Mouse (Mus musculus): Measurements from ENCODE around the gene Myo9a. TPM values are rescaled to one million over a fixed set of nuclear protein-coding genes. Genes with fewer than 3 reads are reported as not detected.

Myo9a gene
- total and polyA plus RNA-seq, 2 experiments from 2014 or later: 16.5 to 38.3 TPM

GRCm38 (mm10) chr9:59949511-59949910 is 198.8 kb downstream of the Myo9a start:
- ATAC-seq (ENCODE audit: low FRiP score): no peak
- no peak overlapping the region for H3K9ac ChIP-seq (replicated peaks; ENCODE audit: low read length, poor library complexity, severe bottlenecking)
- no peaks in the 10 kb centered on the region for H3K36me3 ChIP-seq (ENCODE audit: insufficient read depth, low read length)
- 83% methylated on average over 6 of the region's 6 CpGs for WGBS
- H3K4me1 ChIP-seq (ENCODE audit: insufficient read depth, low read length): no peaks in the 10 kb centered on the region
- DNase-seq (ENCODE audit: low spot score): no peak
- no peaks in the 10 kb centered on the region for H3K9me3 ChIP-seq (ENCODE audit: low read length)
- no peak for TF ChIP-seq CTCF (IDR thresholded peaks at IDR 0.05)
- no peak overlapping the region for H3K4me3 ChIP-seq (ENCODE audit: low read depth, low read length)
- no peak overlapping the region for H3K27ac ChIP-seq (ENCODE audit: low read depth, low read length)
- no peak overlapping the region for H3K4me2 ChIP-seq (ENCODE audit: low read depth, low read length, poor library complexity, severe bottlenecking)
- no peaks in the 10 kb centered on the region for H3K27me3 ChIP-seq (ENCODE audit: insufficient read depth, low read length)

- Histone ChIP-seq H3K4me2 (ENCODE audit: low read depth, low read length, poor library complexity, severe bottlenecking) (no peak overlapping the region), H3K4me1 (ENCODE audit: insufficient read depth, low read length) (no peaks in the 10 kb centered on the region), H3K9me3 (ENCODE audit: low read length) (no peaks in the 10 kb centered on the region), H3K27ac (ENCODE audit: low read depth, low read length) (no peak overlapping the region), H3K4me3 (ENCODE audit: low read depth, low read length) (no peak overlapping the region), H3K36me3 (ENCODE audit: insufficient read depth, low read length) (no peaks in the 10 kb centered on the region), H3K9ac (replicated peaks; ENCODE audit: low read length, poor library complexity, severe bottlenecking) (no peak overlapping the region), H3K27me3 (ENCODE audit: insufficient read depth, low read length) (no peaks in the 10 kb centered on the region)
- DNase-seq (ENCODE audit: low spot score) (no peak), ATAC-seq (ENCODE audit: low FRiP score) (no peak)
- no peak for TF ChIP-seq CTCF (IDR thresholded peaks at IDR 0.05)
- WGBS: 83% methylated on average over 5 of the region's 5 CpGs
Measured at GRCm38 (mm10) chr9:59949981-59950380, 199.3 kb downstream of the Myo9a start.

DNA sequence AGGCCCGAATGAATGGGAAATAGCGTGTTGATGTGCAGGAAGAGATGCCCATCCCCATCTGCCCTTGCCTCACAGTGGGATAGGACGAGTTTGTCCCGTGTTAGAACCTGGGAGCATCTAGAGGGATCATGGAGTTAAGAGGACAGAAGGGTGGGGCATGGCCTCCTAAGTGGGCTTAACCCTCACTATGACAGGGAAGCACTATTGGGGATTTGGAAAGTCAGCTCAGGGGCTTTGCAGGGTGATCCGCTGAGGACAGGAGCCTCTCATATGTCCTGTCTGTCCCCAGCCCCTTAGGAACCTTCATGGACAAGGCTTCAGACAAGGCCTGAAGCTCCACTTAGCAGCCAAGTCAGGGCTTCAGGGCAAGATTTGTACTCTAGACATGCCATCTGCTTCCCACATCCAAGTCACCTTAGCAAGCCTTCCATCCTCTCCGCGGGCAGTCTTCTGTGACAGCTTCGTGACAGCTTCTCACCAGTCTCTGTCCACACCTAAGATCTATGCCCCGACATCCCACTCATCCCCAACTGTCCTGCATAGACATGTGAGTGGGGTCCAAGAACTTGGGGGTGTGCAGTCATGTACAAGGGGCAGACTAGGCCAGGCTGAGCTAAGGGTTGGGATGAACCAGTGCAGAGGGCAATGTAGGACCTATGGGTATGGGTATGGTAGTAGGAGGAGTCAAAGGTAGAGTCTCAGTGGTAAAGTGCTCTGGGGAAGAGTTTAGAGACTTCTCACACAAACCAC is 200.5 kb downstream of the Myo9a start:
- ATAC-seq (ENCODE audit: low FRiP score): no peak
- 90% methylated on average over 9 of the region's 9 CpGs for WGBS

DNA sequence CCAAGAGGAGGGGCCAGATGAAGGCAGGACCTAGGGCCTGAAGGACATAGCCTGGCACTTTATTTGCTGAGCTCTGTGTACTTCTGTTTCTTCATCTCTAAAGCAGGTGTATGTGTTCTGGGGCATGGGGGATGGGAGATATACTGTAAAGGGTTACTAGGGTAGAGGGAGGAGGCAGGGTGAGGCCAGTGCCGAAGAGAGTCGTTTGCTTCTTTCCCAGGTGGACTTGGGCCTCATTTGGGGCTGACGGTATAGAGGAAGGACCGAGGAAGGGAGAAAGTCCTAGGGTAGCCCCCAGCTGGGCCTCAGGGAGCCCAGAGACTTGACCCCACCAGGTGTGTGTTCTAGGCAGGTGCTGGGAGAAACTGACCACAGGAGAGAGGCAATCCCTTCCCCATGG is 201.2 kb downstream of the Myo9a start:
- no peak overlapping the region for H3K27ac ChIP-seq (ENCODE audit: low read depth, low read length)
- no peak for ATAC-seq (ENCODE audit: low FRiP score)

More for the DNA sequence above, 200.5 kb downstream of the Myo9a start:
- no peak overlapping the region for H3K9ac ChIP-seq (replicated peaks; ENCODE audit: low read length, poor library complexity, severe bottlenecking)
- H3K27ac ChIP-seq (ENCODE audit: low read depth, low read length): no peak overlapping the region
- TF ChIP-seq CTCF (IDR thresholded peaks at IDR 0.05): no peak
- H3K4me1 ChIP-seq (ENCODE audit: insufficient read depth, low read length): no peaks in the 10 kb centered on the region
- no peak overlapping the region for H3K4me2 ChIP-seq (ENCODE audit: low read depth, low read length, poor library complexity, severe bottlenecking)
- no peaks in the 10 kb centered on the region for H3K36me3 ChIP-seq (ENCODE audit: insufficient read depth, low read length)
- H3K4me3 ChIP-seq (ENCODE audit: low read depth, low read length): no peak overlapping the region
- no peaks in the 10 kb centered on the region for H3K9me3 ChIP-seq (ENCODE audit: low read length)
- no peak for DNase-seq (ENCODE audit: low spot score)
- no peaks in the 10 kb centered on the region for H3K27me3 ChIP-seq (ENCODE audit: insufficient read depth, low read length)

DNA sequence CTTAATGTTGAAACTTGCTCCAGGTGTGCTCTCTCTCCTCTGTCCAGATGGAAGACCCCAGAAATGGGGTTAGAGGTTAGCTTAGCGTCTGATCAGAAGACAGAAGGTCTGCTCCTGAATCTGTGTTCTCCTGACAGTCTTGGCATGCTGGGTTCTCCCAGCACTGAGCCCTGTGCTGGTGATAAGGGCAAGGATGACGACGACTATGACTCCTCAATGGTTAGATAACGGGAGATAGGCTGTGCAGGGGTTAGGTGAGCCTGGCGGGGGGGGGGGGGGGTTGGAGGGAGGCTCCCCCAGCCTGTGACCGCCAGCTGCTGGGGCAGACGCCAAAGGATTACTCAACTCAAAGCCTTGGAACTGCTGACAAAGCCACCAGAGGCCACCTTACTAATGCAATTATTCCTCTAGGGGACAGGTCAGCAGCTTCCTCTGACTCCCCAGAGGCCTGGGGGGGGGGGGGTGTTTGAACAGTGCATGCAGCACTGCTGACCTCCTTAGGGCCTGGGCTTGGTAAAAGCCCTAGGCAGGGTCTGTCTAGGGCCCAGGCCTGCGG is 201.9 kb downstream of the Myo9a start:
- H3K9me3 ChIP-seq (ENCODE audit: low read length): no peaks in the 10 kb centered on the region
- H3K4me2 ChIP-seq (ENCODE audit: low read depth, low read length, poor library complexity, severe bottlenecking): no peak overlapping the region
- H3K4me1 ChIP-seq (ENCODE audit: insufficient read depth, low read length): no peaks in the 10 kb centered on the region
- no peak overlapping the region for H3K4me3 ChIP-seq (ENCODE audit: low read depth, low read length)
- no peak overlapping the region for H3K27ac ChIP-seq (ENCODE audit: low read depth, low read length)
- ATAC-seq (ENCODE audit: low FRiP score) (no peak), DNase-seq (ENCODE audit: low spot score) (no peak)
- H3K9ac ChIP-seq (replicated peaks; ENCODE audit: low read length, poor library complexity, severe bottlenecking): no peak overlapping the region
- no peaks in the 10 kb centered on the region for H3K36me3 ChIP-seq (ENCODE audit: insufficient read depth, low read length)
- 63% methylated on average over 7 of the region's 8 CpGs for WGBS
- TF ChIP-seq CTCF (IDR thresholded peaks at IDR 0.05): no peak
- H3K27me3 ChIP-seq (ENCODE audit: insufficient read depth, low read length): no peaks in the 10 kb centered on the region

More for the DNA sequence above, 201.2 kb downstream of the Myo9a start:
- 75% methylated on average over 4 of the region's 4 CpGs for WGBS
- no peak overlapping the region for H3K9ac ChIP-seq (replicated peaks; ENCODE audit: low read length, poor library complexity, severe bottlenecking)
- no peak for DNase-seq (ENCODE audit: low spot score)
- H3K4me1 ChIP-seq (ENCODE audit: insufficient read depth, low read length): no peaks in the 10 kb centered on the region
- H3K36me3 ChIP-seq (ENCODE audit: insufficient read depth, low read length): no peaks in the 10 kb centered on the region
- H3K4me2 ChIP-seq (ENCODE audit: low read depth, low read length, poor library complexity, severe bottlenecking): no peak overlapping the region
- no peaks in the 10 kb centered on the region for H3K27me3 ChIP-seq (ENCODE audit: insufficient read depth, low read length)
- H3K9me3 ChIP-seq (ENCODE audit: low read length): no peaks in the 10 kb centered on the region
- TF ChIP-seq CTCF (IDR thresholded peaks at IDR 0.05): no peak
- no peak overlapping the region for H3K4me3 ChIP-seq (ENCODE audit: low read depth, low read length)

- no peaks in the 10 kb centered on the region for H3K9me3 ChIP-seq (ENCODE audit: low read length)
- H3K4me1 ChIP-seq (ENCODE audit: insufficient read depth, low read length): no peaks in the 10 kb centered on the region
- WGBS: 84% methylated on average over 7 of the region's 7 CpGs
- no peak overlapping the region for H3K4me2 ChIP-seq (ENCODE audit: low read depth, low read length, poor library complexity, severe bottlenecking)
- no peak overlapping the region for H3K9ac ChIP-seq (replicated peaks; ENCODE audit: low read length, poor library complexity, severe bottlenecking)
- no peaks in the 10 kb centered on the region for H3K36me3 ChIP-seq (ENCODE audit: insufficient read depth, low read length)
- no peaks in the 10 kb centered on the region for H3K27me3 ChIP-seq (ENCODE audit: insufficient read depth, low read length)
- H3K4me3 ChIP-seq (ENCODE audit: low read depth, low read length): no peak overlapping the region
- ATAC-seq (ENCODE audit: low FRiP score) (no peak), DNase-seq (ENCODE audit: low spot score) (no peak)
- TF ChIP-seq CTCF (IDR thresholded peaks at IDR 0.05): no peak
- H3K27ac ChIP-seq (ENCODE audit: low read depth, low read length): no peak overlapping the region
Measured at GRCm38 (mm10) chr9:59953556-59953955, 202.9 kb downstream of the Myo9a start.

All from midbrain, postnatal 0 days (tissue).